8 mouse cellular contexts compared by ENCODE assay signal in genomic region chr10:80168038-80168661, GRCm38 (mm10). TPM values are rescaled to one million over a fixed set of nuclear protein-coding genes. Genes with fewer than 3 reads are reported as not detected.
DNase-seq lines count a peak whose midpoint lies in the region; ATAC-seq lines count a peak whose summit lies in the region.

No protein-coding gene starts in this region.

- H3K4me3 ChIP-seq in embryonic facial prominence, embryonic 11.5 days (ENCODE audit: low read depth, low read length) = peak overlapping the region; percentile 91
- peak overlapping the region; percentile 76 for H3K4me3 ChIP-seq in liver, embryonic 12.5 days

- H3K36me3 ChIP-seq in embryonic facial prominence, embryonic 11.5 days (replicated peaks; ENCODE audit: control insufficient read depth, insufficient read depth, low read depth, low read length) = peaks cover 12% of the 10 kb centered on the region
- peaks cover 31% of the 10 kb centered on the region for H3K36me3 ChIP-seq in liver, embryonic 12.5 days
- H3K36me3 ChIP-seq in splenic B cell, adult 2 months (ENCODE audit: control insufficient read depth, insufficient read depth, low read length, poor library complexity, severe bottlenecking) = peaks cover 11% of the 10 kb centered on the region

- peak overlapping the region; percentile 60 for H3K4me2 ChIP-seq in embryonic facial prominence, embryonic 11.5 days (ENCODE audit: low read depth, low read length)
- H3K4me2 ChIP-seq in liver, embryonic 12.5 days = peak overlapping the region; percentile 88

- ATAC-seq in embryonic facial prominence, embryonic 11.5 days (replicated peaks; ENCODE audit: insufficient number of reproducible peaks, low FRiP score, low TSS enrichment, low read depth) = peak; percentile 16; the same call in 1 of the 2 replicates
- ATAC-seq in liver, embryonic 12.5 days = peak; percentile 53

- WGBS in embryonic facial prominence, embryonic 11.5 days = under 1% methylated on average over 45 of the region's 48 CpGs
- under 1% methylated on average over 48 of the region's 48 CpGs for WGBS in liver, embryonic 12.5 days (ENCODE audit: insufficient replicate concordance)

- peak overlapping the region; percentile 99 for H3K27ac ChIP-seq in embryonic facial prominence, embryonic 11.5 days (replicated peaks; ENCODE audit: low read depth, low read length)
- peak overlapping the region; percentile 98 for H3K27ac ChIP-seq in liver, embryonic 12.5 days

- DNase-seq in 3134 (ENCODE audit: extremely low read depth, insufficient read length, low spot score) = peak; percentile 98
- DNase-seq in adrenal gland, postnatal 14 days = peak; percentile 97
- DNase-seq in embryonic facial prominence, embryonic 11.5 days (ENCODE audit: low spot score) = peak; percentile 94
- DNase-seq in heart, adult 8-10 months (ENCODE audit: low spot score) = peak; percentile 92
- peak; percentile 97 for DNase-seq in kidney, adult 9 months
- DNase-seq in naive thymus-derived CD4-positive, alpha-beta T cell, adult 2 months (ENCODE audit: low read depth) = peak; percentile 89
- DNase-seq in splenic B cell, adult 2 months (ENCODE audit: low read depth, low spot score) = peak; percentile 91

- peak overlapping the region; percentile 99 for H3K9ac ChIP-seq in embryonic facial prominence, embryonic 11.5 days (replicated peaks; ENCODE audit: low read length)
- H3K9ac ChIP-seq in liver, embryonic 12.5 days = peak overlapping the region; percentile 92

- H3K4me1 ChIP-seq in embryonic facial prominence, embryonic 11.5 days (ENCODE audit: control insufficient read depth, insufficient read depth, low read length) = peaks cover 10% of the 10 kb centered on the region
- H3K4me1 ChIP-seq in liver, embryonic 12.5 days = peaks cover 68% of the 10 kb centered on the region

- H3K27me3 ChIP-seq in embryonic facial prominence, embryonic 11.5 days (ENCODE audit: control insufficient read depth, insufficient read depth, low read length) = no peaks in the 10 kb centered on the region
- H3K27me3 ChIP-seq in liver, embryonic 12.5 days (replicated peaks) = 0 out of 2 replicates have a peak, but pooled peaks cover 10% of the 10 kb centered on the region
- no peaks in the 10 kb centered on the region for H3K27me3 ChIP-seq in splenic B cell, adult 2 months (ENCODE audit: control insufficient read depth, insufficient read depth, low read length, poor library complexity, severe bottlenecking)

- H3K9me3 ChIP-seq in embryonic facial prominence, embryonic 11.5 days (replicated peaks; ENCODE audit: control insufficient read depth, low read length) = no peaks in the 10 kb centered on the region
- H3K9me3 ChIP-seq in liver, embryonic 12.5 days (replicated peaks) = no peaks in the 10 kb centered on the region; the same call in 1 of the 2 replicates

RNA-seq across cellular contexts. Expression of gene Cirbp, which starts 2.4 kb away (rescaled TPM):
- total RNA-seq in adrenal gland, postnatal 14 days (2021) = 67.6 and 106 TPM in 2 replicates
- 74.0 and 77.8 TPM in 2 replicates for polyA plus RNA-seq in embryonic facial prominence, embryonic 11.5 days (2014; fragmentation: Nextera tagmentation; extraction: Ambion mirVana)
- total RNA-seq in heart, adult 8-10 months (2022) = 10 to 100 TPM; 34.7 to 69.7 (median 51.6) TPM
- 22.1 and 27.3 TPM in 2 replicates for polyA plus RNA-seq in liver, embryonic 12.5 days (2016; fragmentation: Nextera tagmentation; extraction: Ambion mirVana)

RNA-seq across cellular contexts. Expression of gene 1600002K03Rik, which starts 4.6 kb away (rescaled TPM):
- total RNA-seq in adrenal gland, postnatal 14 days (2021) = 8.6 and 9.5 TPM in 2 replicates
- 6.0 and 6.8 TPM in 2 replicates for polyA plus RNA-seq in embryonic facial prominence, embryonic 11.5 days (2014; fragmentation: Nextera tagmentation; extraction: Ambion mirVana)
- total RNA-seq in heart, adult 8-10 months (2022) = 1 to 10 TPM; 4.9 to 7.7 (median 5.9) TPM
- 14.0 and 16.4 TPM in 2 replicates for polyA plus RNA-seq in liver, embryonic 12.5 days (2016; fragmentation: Nextera tagmentation; extraction: Ambion mirVana)

RNA-seq across cellular contexts. Expression of gene Efna2, which starts 11.1 kb away (rescaled TPM):
- total RNA-seq in adrenal gland, postnatal 14 days (2021) = 3.1 and 3.9 TPM in 2 replicates
- 34.6 and 42.3 TPM in 2 replicates for polyA plus RNA-seq in embryonic facial prominence, embryonic 11.5 days (2014; fragmentation: Nextera tagmentation; extraction: Ambion mirVana)
- 1 to 10 TPM in 3 of 4 experiments, under 1 TPM in 1; 0.78 to 1.2 (median 1.1) TPM for total RNA-seq in heart, adult 8-10 months (2022)
- polyA plus RNA-seq in liver, embryonic 12.5 days (2016; fragmentation: Nextera tagmentation; extraction: Ambion mirVana) = 3.1 and 3.4 TPM in 2 replicates

RNA-seq across cellular contexts. Expression of gene Midn, which starts 20.1 kb away (rescaled TPM):
- 114 and 140 TPM in 2 replicates for total RNA-seq in adrenal gland, postnatal 14 days (2021)
- polyA plus RNA-seq in embryonic facial prominence, embryonic 11.5 days (2014; fragmentation: Nextera tagmentation; extraction: Ambion mirVana) = 60.3 and 62.1 TPM in 2 replicates
- total RNA-seq in heart, adult 8-10 months (2022) = 100 to 1,000 TPM in 1 of 4 experiments, 10 to 100 TPM in 3; 83.9 to 111 (median 91.0) TPM
- 5.7 and 6.3 TPM in 2 replicates for polyA plus RNA-seq in liver, embryonic 12.5 days (2016; fragmentation: Nextera tagmentation; extraction: Ambion mirVana)

RNA-seq across cellular contexts. Expression of gene Cbarp, which starts 27.5 kb away (rescaled TPM):
- 69.9 and 137 TPM in 2 replicates for total RNA-seq in adrenal gland, postnatal 14 days (2021)
- 6.8 and 9.0 TPM in 2 replicates for polyA plus RNA-seq in embryonic facial prominence, embryonic 11.5 days (2014; fragmentation: Nextera tagmentation; extraction: Ambion mirVana)
- total RNA-seq in heart, adult 8-10 months (2022) = 1 to 10 TPM; 3.8 to 6.1 (median 4.6) TPM
- polyA plus RNA-seq in liver, embryonic 12.5 days (2016; fragmentation: Nextera tagmentation; extraction: Ambion mirVana) = 0.94 and 0.96 TPM in 2 replicates

Comparison
In these comparisons a context has a peak if more than half of its experiments do, and no peak if none do; other contexts are left out.
1. Peak in every context shown above with its lines: DNase-seq, ATAC-seq, H3K4me3 ChIP-seq and H3K27ac ChIP-seq.